Mouse (Mus musculus) CH12.LX (cell line): Measurements from ENCODE around the gene Ryr1.

Experiments used
- CTCF ChIP-seq, 2 experiments: IDR thresholded peaks in 1 of 2; conservative IDR thresholded peaks in 1 of 2; 2 replicates each; pipeline ENCODE4 v1.5.1; 2011 to 2012; ENCODE audit warnings: low read depth in 2 of 2, low read length in 2 of 2, improper control_type of control experiment in 1 of 2, inconsistent platforms in 1 of 2, mild to moderate bottlenecking in 1 of 2, moderate library complexity in 1 of 2
- EP300 ChIP-seq: IDR thresholded peaks from 2 replicates; pipeline ENCODE4 v1.6.1; 2011; ENCODE audit warnings: low read length, improper control_type of control experiment
- HCFC1 ChIP-seq: IDR thresholded peaks from 2 replicates; pipeline ENCODE4 v1.6.1; 2012; ENCODE audit warnings: low read depth, mild to moderate bottlenecking, inconsistent platforms, low read length, improper control_type of control experiment
- KAT2A ChIP-seq: IDR thresholded peaks from 2 replicates; pipeline ENCODE4 v1.6.1; 2012; ENCODE audit warnings: low read length, improper control_type of control experiment, inconsistent platforms; ENCODE audit not compliant: insufficient replicate concordance
- MAX ChIP-seq: IDR thresholded peaks from 2 replicates; pipeline ENCODE4 v1.6.1; 2011; ENCODE audit warnings: low read length, improper control_type of control experiment
- POLR2A ChIP-seq: IDR thresholded peaks from 2 replicates; pipeline ENCODE4 v1.6.1; 2011; ENCODE audit warnings: low read depth, mild to moderate bottlenecking, improper control_type of control experiment, low read length
- USF1 ChIP-seq: IDR thresholded peaks from 2 replicates; pipeline ENCODE4 v1.6.1; 2014; ENCODE audit warnings: low read depth, mild to moderate bottlenecking, inconsistent platforms, low read length, improper control_type of control experiment

- TF ChIP-seq HCFC1 (no peak), POLR2A (no peak), CTCF (conservative IDR thresholded peaks at IDR 0.05 in 1 of 2, IDR thresholded peaks at IDR 0.05 in 1 of 2; ENCODE audit: low read depth in 2 of 2, low read length in 2 of 2) (no peak), EP300 (no peak), KAT2A (no peak), USF1 (no peak), MAX (no peak)
These were observed 45.5 kb downstream of the Ryr1 start for GRCm38 (mm10) chr7:29079419-29079950.
